Mouse (Mus musculus): ENCODE measurements at regions not wholly inside any gene's neighbourhood (a gene's known extent, or its start where the extent isn't known, plus 50 kb on each side); places are given as distances from the start of the nearest gene placed in this dataset.
A peak's percentile ranks its signal among the peaks of the same experiment; 100 is the strongest.

GRCm38 (mm10) chr10:17427316-17427715 is 295.7 kb upstream of the Cited2 start:
- ATAC-seq (ENCODE audit: low FRiP score) (no peak), DNase-seq (ENCODE audit: low spot score) (no peak)
- no peaks in the 10 kb centered on the region for H3K9me3 ChIP-seq (ENCODE audit: low read length)
- H3K9ac ChIP-seq (replicated peaks; ENCODE audit: low read length, poor library complexity, severe bottlenecking) = no peak overlapping the region
- no peaks in the 10 kb centered on the region for H3K36me3 ChIP-seq (ENCODE audit: insufficient read depth, low read length)
- H3K4me3 ChIP-seq (ENCODE audit: low read depth, low read length) = no peak overlapping the region
- no peak overlapping the region for H3K27ac ChIP-seq (ENCODE audit: low read depth, low read length)
- no peaks in the 10 kb centered on the region for H3K4me1 ChIP-seq (ENCODE audit: insufficient read depth, low read length)
- no peaks in the 10 kb centered on the region for H3K27me3 ChIP-seq (ENCODE audit: insufficient read depth, low read length)
- H3K4me2 ChIP-seq (ENCODE audit: low read depth, low read length, poor library complexity, severe bottlenecking) = no peak overlapping the region
- no peak for TF ChIP-seq CTCF (IDR thresholded peaks at IDR 0.05)

GRCm38 (mm10) chr10:17428315-17428714 is 294.7 kb upstream of the Cited2 start:
- no peak overlapping the region for H3K4me3 ChIP-seq (ENCODE audit: low read depth, low read length)
- H3K4me1 ChIP-seq (ENCODE audit: insufficient read depth, low read length) = no peaks in the 10 kb centered on the region
- DNase-seq (ENCODE audit: low spot score) (peak; percentile 37), ATAC-seq (ENCODE audit: low FRiP score) (no peak)
- H3K36me3 ChIP-seq (ENCODE audit: insufficient read depth, low read length) = no peaks in the 10 kb centered on the region
- H3K4me2 ChIP-seq (ENCODE audit: low read depth, low read length, poor library complexity, severe bottlenecking) = no peak overlapping the region
- no peak overlapping the region for H3K27ac ChIP-seq (ENCODE audit: low read depth, low read length)
- TF ChIP-seq CTCF (IDR thresholded peaks at IDR 0.05) = no peak
- no peaks in the 10 kb centered on the region for H3K9me3 ChIP-seq (ENCODE audit: low read length)
- 70% methylated on average over 3 of the region's 3 CpGs for WGBS
- H3K9ac ChIP-seq (replicated peaks; ENCODE audit: low read length, poor library complexity, severe bottlenecking) = no peak overlapping the region
- H3K27me3 ChIP-seq (ENCODE audit: insufficient read depth, low read length) = no peaks in the 10 kb centered on the region

- Histone ChIP-seq H3K4me2 (ENCODE audit: low read depth, low read length, poor library complexity, severe bottlenecking) (no peak overlapping the region), H3K27ac (ENCODE audit: low read depth, low read length) (no peak overlapping the region), H3K27me3 (ENCODE audit: insufficient read depth, low read length) (no peaks in the 10 kb centered on the region), H3K4me1 (ENCODE audit: insufficient read depth, low read length) (no peaks in the 10 kb centered on the region), H3K4me3 (ENCODE audit: low read depth, low read length) (no peak overlapping the region), H3K9me3 (ENCODE audit: low read length) (no peaks in the 10 kb centered on the region), H3K36me3 (ENCODE audit: insufficient read depth, low read length) (no peaks in the 10 kb centered on the region), H3K9ac (replicated peaks; ENCODE audit: low read length, poor library complexity, severe bottlenecking) (no peak overlapping the region)
- ATAC-seq (ENCODE audit: low FRiP score) = no peak
- no peak for TF ChIP-seq CTCF (IDR thresholded peaks at IDR 0.05)
- DNase-seq (ENCODE audit: low spot score) = no peak
- WGBS = 84% methylated on average over 8 of the region's 8 CpGs
Measured at GRCm38 (mm10) chr10:17431068-17431467, 291.9 kb upstream of the Cited2 start.

DNA sequence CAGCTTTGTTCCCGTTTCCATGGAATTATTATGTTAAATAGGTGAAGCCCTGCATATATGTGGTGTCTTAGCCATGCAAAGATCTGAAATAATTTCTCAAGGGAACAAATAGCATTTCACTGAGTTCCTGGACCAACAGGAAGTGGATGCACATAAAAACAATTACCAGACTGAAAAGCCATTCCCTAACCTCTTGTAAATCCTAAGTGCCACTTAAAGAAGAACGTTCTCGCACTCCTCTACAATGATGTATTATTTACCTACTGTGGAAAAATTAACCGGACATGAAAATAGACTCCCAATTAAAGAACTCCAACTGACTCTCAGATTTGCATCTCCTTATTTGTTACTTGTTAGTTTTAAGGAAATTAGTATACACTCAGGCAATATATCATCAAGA is 288.9 kb upstream of the Cited2 start:
- no peak for ATAC-seq (ENCODE audit: low FRiP score)
- WGBS = 71% methylated on average over 4 of the region's 4 CpGs
- no peak for TF ChIP-seq CTCF (IDR thresholded peaks at IDR 0.05)
- no peak overlapping the region for H3K9ac ChIP-seq (replicated peaks; ENCODE audit: low read length, poor library complexity, severe bottlenecking)
- H3K27ac ChIP-seq (ENCODE audit: low read depth, low read length) = no peak overlapping the region
- no peak overlapping the region for H3K4me2 ChIP-seq (ENCODE audit: low read depth, low read length, poor library complexity, severe bottlenecking)
- H3K4me1 ChIP-seq (ENCODE audit: insufficient read depth, low read length) = no peaks in the 10 kb centered on the region
- no peaks in the 10 kb centered on the region for H3K27me3 ChIP-seq (ENCODE audit: insufficient read depth, low read length)
- DNase-seq (ENCODE audit: low spot score) = no peak
- 0 out of 2 replicates have a peak, but pooled peaks cover 2% of the 10 kb centered on the region for H3K9me3 ChIP-seq (ENCODE audit: low read length)
- no peak overlapping the region for H3K4me3 ChIP-seq (ENCODE audit: low read depth, low read length)
- H3K36me3 ChIP-seq (ENCODE audit: insufficient read depth, low read length) = no peaks in the 10 kb centered on the region

GRCm38 (mm10) chr10:17450240-17450639 is 272.8 kb upstream of the Cited2 start:
- H3K4me3 ChIP-seq (ENCODE audit: low read depth, low read length) = no peak overlapping the region
- H3K9me3 ChIP-seq (ENCODE audit: low read length) = no peaks in the 10 kb centered on the region
- no peaks in the 10 kb centered on the region for H3K4me1 ChIP-seq (ENCODE audit: insufficient read depth, low read length)
- 78% methylated on average over 4 of the region's 4 CpGs for WGBS
- DNase-seq (ENCODE audit: low spot score) (no peak), ATAC-seq (ENCODE audit: low FRiP score) (no peak)
- no peak overlapping the region for H3K9ac ChIP-seq (replicated peaks; ENCODE audit: low read length, poor library complexity, severe bottlenecking)
- H3K36me3 ChIP-seq (ENCODE audit: insufficient read depth, low read length) = no peaks in the 10 kb centered on the region
- no peak overlapping the region for H3K27ac ChIP-seq (ENCODE audit: low read depth, low read length)
- H3K27me3 ChIP-seq (ENCODE audit: insufficient read depth, low read length) = no peaks in the 10 kb centered on the region
- H3K4me2 ChIP-seq (ENCODE audit: low read depth, low read length, poor library complexity, severe bottlenecking) = no peak overlapping the region
- no peak for TF ChIP-seq CTCF (IDR thresholded peaks at IDR 0.05)

DNA sequence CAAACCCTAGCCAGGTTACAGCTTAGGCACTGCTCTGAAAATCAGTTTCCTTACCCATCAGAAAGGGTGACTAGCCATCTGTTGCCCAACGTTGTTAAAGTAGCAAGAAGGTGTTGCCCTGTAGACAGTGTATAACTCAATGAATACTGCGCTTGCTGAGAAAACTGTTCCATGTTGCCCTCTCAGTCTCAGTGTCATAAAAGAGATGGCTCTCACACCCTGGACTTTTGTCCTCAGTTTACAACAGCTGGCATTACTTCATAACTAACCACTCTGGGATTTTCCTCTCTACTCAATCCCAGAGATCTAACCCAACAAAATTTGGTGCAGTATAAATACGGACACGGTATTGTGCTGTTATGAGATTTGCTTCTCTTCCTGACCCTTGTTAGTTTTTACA is 252.1 kb upstream of the Cited2 start:
- Histone ChIP-seq H3K4me3 (ENCODE audit: low read depth, low read length) (no peak overlapping the region), H3K4me1 (ENCODE audit: insufficient read depth, low read length) (no peaks in the 10 kb centered on the region), H3K9ac (replicated peaks; ENCODE audit: low read length, poor library complexity, severe bottlenecking) (no peak overlapping the region), H3K36me3 (ENCODE audit: insufficient read depth, low read length) (no peaks in the 10 kb centered on the region), H3K9me3 (ENCODE audit: low read length) (no peaks in the 10 kb centered on the region), H3K27me3 (ENCODE audit: insufficient read depth, low read length) (no peaks in the 10 kb centered on the region), H3K27ac (ENCODE audit: low read depth, low read length) (no peak overlapping the region), H3K4me2 (ENCODE audit: low read depth, low read length, poor library complexity, severe bottlenecking) (no peak overlapping the region)
- TF ChIP-seq CTCF (IDR thresholded peaks at IDR 0.05) = no peak
- ATAC-seq (ENCODE audit: low FRiP score) = no peak
- no peak for DNase-seq (ENCODE audit: low spot score)
- 88% methylated on average over 4 of the region's 4 CpGs for WGBS

GRCm38 (mm10) chr10:17472536-17472935 is 250.5 kb upstream of the Cited2 start:
- Histone ChIP-seq H3K4me2 (ENCODE audit: low read depth, low read length, poor library complexity, severe bottlenecking) (no peak overlapping the region), H3K4me1 (ENCODE audit: insufficient read depth, low read length) (no peaks in the 10 kb centered on the region), H3K36me3 (ENCODE audit: insufficient read depth, low read length) (no peaks in the 10 kb centered on the region), H3K27me3 (ENCODE audit: insufficient read depth, low read length) (no peaks in the 10 kb centered on the region), H3K9me3 (ENCODE audit: low read length) (no peaks in the 10 kb centered on the region), H3K27ac (ENCODE audit: low read depth, low read length) (no peak overlapping the region), H3K9ac (replicated peaks; ENCODE audit: low read length, poor library complexity, severe bottlenecking) (no peak overlapping the region), H3K4me3 (ENCODE audit: low read depth, low read length) (no peak overlapping the region)
- DNase-seq (ENCODE audit: low spot score) = no peak
- 50% methylated on average over 5 of the region's 5 CpGs for WGBS
- no peak for ATAC-seq (ENCODE audit: low FRiP score)
- TF ChIP-seq CTCF (IDR thresholded peaks at IDR 0.05) = no peak

Data from midbrain, postnatal 0 days (tissue).